Mouse (Mus musculus) stomach, embryonic 15.5 days (tissue): ENCODE measurements at regions not wholly inside any gene's neighbourhood (a gene's known extent, or its start where the extent isn't known, plus 50 kb on each side); places are given as distances from the start of the nearest gene placed in this dataset.

Source experiments
- ATAC-seq: fragments of 200-750 bp; cut with Nextera tagmentation; 2 replicates; pipeline ENCODE4 v1.8.0; 2017; ENCODE audit warnings: low read depth, moderate number of reproducible peaks, moderate TSS enrichment; ENCODE audit not compliant: insufficient read depth, low FRiP score
- H3K27ac ChIP-seq: fragments of 300-500 bp; sonication (generic); 2 replicates; pipeline ENCODE4 v1.5.1; 2015; ENCODE audit warnings: mild to moderate bottlenecking, inconsistent platforms
- H3K27me3 ChIP-seq: fragments of 300-500 bp; sonication (generic); replicated peaks from 2 replicates; pipeline ENCODE4 v1.6.1; 2015; ENCODE audit warnings: inconsistent platforms
- H3K36me3 ChIP-seq: fragments of 300-500 bp; sonication (generic); 2 replicates; pipeline ENCODE4 v1.6.1; 2015; ENCODE audit warnings: inconsistent platforms
- H3K4me1 ChIP-seq: fragments of 300-500 bp; sonication (generic); 2 replicates; pipeline ENCODE4 v1.6.1; 2015; ENCODE audit warnings: inconsistent platforms
- H3K4me2 ChIP-seq: fragments of 300-500 bp; sonication (generic); 2 replicates; pipeline ENCODE4 v1.6.1; 2015; ENCODE audit warnings: mild to moderate bottlenecking, inconsistent platforms
- H3K4me3 ChIP-seq: fragments of 300-500 bp; sonication (generic); replicated peaks from 2 replicates; pipeline ENCODE4 v1.5.1; 2015; ENCODE audit warnings: inconsistent platforms
- H3K9ac ChIP-seq: fragments of 300-500 bp; sonication (generic); 2 replicates; pipeline ENCODE4 v1.6.1; 2015; ENCODE audit warnings: inconsistent platforms
- H3K9me3 ChIP-seq: fragments of 300-500 bp; sonication (generic); 2 replicates; pipeline ENCODE4 v1.6.1; 2016; ENCODE audit warnings: inconsistent platforms
- WGBS: fragments of 180-500 bp; shearing (Covaris S2); methylation state at CpG from one replicate; pipeline ENCODE4 v1.1.7; 2015; 5-methylcytosine and 5-hydroxymethylcytosine counted together

GRCm38 (mm10) chr9:115468641-115469040 is 158.4 kb upstream of the Stt3b start:
- no peak overlapping the region for H3K4me2 ChIP-seq
- H3K9me3 ChIP-seq = no peaks in the 10 kb centered on the region
- no peaks in the 10 kb centered on the region for H3K27me3 ChIP-seq
- no peaks in the 10 kb centered on the region for H3K4me1 ChIP-seq
- H3K36me3 ChIP-seq = no peaks in the 10 kb centered on the region
- no peak for ATAC-seq
- H3K9ac ChIP-seq = no peak overlapping the region
- H3K27ac ChIP-seq = no peak overlapping the region
- WGBS = 84% methylated on average over 2 of the region's 2 CpGs
- H3K4me3 ChIP-seq = no peak overlapping the region

- no peaks in the 10 kb centered on the region for H3K36me3 ChIP-seq
- H3K4me1 ChIP-seq = no peaks in the 10 kb centered on the region
- H3K4me2 ChIP-seq = no peak overlapping the region
- H3K27ac ChIP-seq = no peak overlapping the region
- no peaks in the 10 kb centered on the region for H3K27me3 ChIP-seq
- H3K9ac ChIP-seq = no peak overlapping the region
- no peaks in the 10 kb centered on the region for H3K9me3 ChIP-seq
- no peak for ATAC-seq
- H3K4me3 ChIP-seq = no peak overlapping the region
- 84% methylated on average over 6 of the region's 6 CpGs for WGBS
Measured at GRCm38 (mm10) chr9:115471582-115471981, 161.4 kb upstream of the Stt3b start.

GRCm38 (mm10) chr9:115473037-115473436 is 162.8 kb upstream of the Stt3b start:
- no peak overlapping the region for H3K9ac ChIP-seq
- no peak overlapping the region for H3K4me3 ChIP-seq
- H3K27me3 ChIP-seq = no peaks in the 10 kb centered on the region
- no peaks in the 10 kb centered on the region for H3K36me3 ChIP-seq
- no peak for ATAC-seq
- 91% methylated on average over 3 of the region's 3 CpGs for WGBS
- H3K9me3 ChIP-seq = no peaks in the 10 kb centered on the region
- H3K27ac ChIP-seq = no peak overlapping the region
- no peaks in the 10 kb centered on the region for H3K4me1 ChIP-seq
- no peak overlapping the region for H3K4me2 ChIP-seq

- Histone ChIP-seq H3K4me2 (no peak overlapping the region), H3K4me3 (no peak overlapping the region), H3K27me3 (no peaks in the 10 kb centered on the region), H3K9me3 (no peaks in the 10 kb centered on the region), H3K27ac (no peak overlapping the region), H3K36me3 (no peaks in the 10 kb centered on the region), H3K9ac (no peak overlapping the region), H3K4me1 (no peaks in the 10 kb centered on the region)
- no peak for ATAC-seq
- 84% methylated on average over 5 of the region's 5 CpGs for WGBS
Measured at GRCm38 (mm10) chr9:115473847-115474246, 163.6 kb upstream of the Stt3b start.

- no peaks in the 10 kb centered on the region for H3K27me3 ChIP-seq
- no peak overlapping the region for H3K4me3 ChIP-seq
- H3K36me3 ChIP-seq = no peaks in the 10 kb centered on the region
- no peak for ATAC-seq
- WGBS = 86% methylated on average over 8 of the region's 8 CpGs
- H3K4me2 ChIP-seq = no peak overlapping the region
- H3K4me1 ChIP-seq = no peaks in the 10 kb centered on the region
- H3K27ac ChIP-seq = no peak overlapping the region
- H3K9me3 ChIP-seq = no peaks in the 10 kb centered on the region
- H3K9ac ChIP-seq = no peak overlapping the region
Measured at GRCm38 (mm10) chr9:115474342-115474741, 164.1 kb upstream of the Stt3b start.

- Histone ChIP-seq H3K4me3 (no peak overlapping the region), H3K4me1 (no peaks in the 10 kb centered on the region), H3K9ac (no peak overlapping the region), H3K27me3 (no peaks in the 10 kb centered on the region), H3K27ac (no peak overlapping the region), H3K9me3 (no peaks in the 10 kb centered on the region), H3K4me2 (no peak overlapping the region), H3K36me3 (no peaks in the 10 kb centered on the region)
- ATAC-seq = peak; percentile 33; the same call in 1 of the 2 replicates
- WGBS = 51% methylated on average over 17 of the region's 17 CpGs
Measured at GRCm38 (mm10) chr9:115476205-115476604, 166.0 kb upstream of the Stt3b start.

GRCm38 (mm10) chr9:115477556-115478220 is 167.5 kb upstream of the Stt3b start:
- H3K4me1 ChIP-seq = no peaks in the 10 kb centered on the region
- no peak overlapping the region for H3K4me2 ChIP-seq
- no peak overlapping the region for H3K9ac ChIP-seq
- H3K9me3 ChIP-seq = no peaks in the 10 kb centered on the region
- ATAC-seq = no peak
- H3K36me3 ChIP-seq = no peaks in the 10 kb centered on the region
- H3K27me3 ChIP-seq = no peaks in the 10 kb centered on the region
- WGBS = 79% methylated on average over 6 of the region's 6 CpGs
- H3K27ac ChIP-seq = no peak overlapping the region
- H3K4me3 ChIP-seq = no peak overlapping the region

- 48% methylated on average over 3 of the region's 3 CpGs for WGBS
- H3K4me3 ChIP-seq = no peak overlapping the region
- no peaks in the 10 kb centered on the region for H3K4me1 ChIP-seq
- H3K36me3 ChIP-seq = no peaks in the 10 kb centered on the region
- ATAC-seq = no peak
- no peaks in the 10 kb centered on the region for H3K27me3 ChIP-seq
- no peak overlapping the region for H3K4me2 ChIP-seq
- no peak overlapping the region for H3K27ac ChIP-seq
- H3K9ac ChIP-seq = no peak overlapping the region
- no peaks in the 10 kb centered on the region for H3K9me3 ChIP-seq
Measured at GRCm38 (mm10) chr9:115478946-115479345, 168.7 kb upstream of the Stt3b start.

GRCm38 (mm10) chr9:115481176-115481575 is 171.0 kb upstream of the Stt3b start:
- no peak overlapping the region for H3K4me3 ChIP-seq
- no peak overlapping the region for H3K9ac ChIP-seq
- no peaks in the 10 kb centered on the region for H3K36me3 ChIP-seq
- ATAC-seq = no peak
- no peaks in the 10 kb centered on the region for H3K4me1 ChIP-seq
- H3K4me2 ChIP-seq = no peak overlapping the region
- no peaks in the 10 kb centered on the region for H3K9me3 ChIP-seq
- 71% methylated on average over 5 of the region's 5 CpGs for WGBS
- no peaks in the 10 kb centered on the region for H3K27me3 ChIP-seq
- H3K27ac ChIP-seq = no peak overlapping the region

- Histone ChIP-seq H3K4me3 (no peak overlapping the region), H3K27ac (no peak overlapping the region), H3K9me3 (no peaks in the 10 kb centered on the region), H3K36me3 (no peaks in the 10 kb centered on the region), H3K27me3 (no peaks in the 10 kb centered on the region), H3K4me2 (no peak overlapping the region), H3K4me1 (no peaks in the 10 kb centered on the region), H3K9ac (no peak overlapping the region)
- 86% methylated on average over 7 of the region's 7 CpGs for WGBS
- no peak for ATAC-seq
Measured at GRCm38 (mm10) chr9:115483024-115483423, 172.8 kb upstream of the Stt3b start.

- Histone ChIP-seq H3K36me3 (no peaks in the 10 kb centered on the region), H3K27me3 (no peaks in the 10 kb centered on the region), H3K4me1 (no peaks in the 10 kb centered on the region), H3K9me3 (no peaks in the 10 kb centered on the region), H3K4me2 (no peak overlapping the region), H3K4me3 (no peak overlapping the region), H3K27ac (no peak overlapping the region), H3K9ac (no peak overlapping the region)
- WGBS = 44% methylated on average over 2 of the region's 2 CpGs
- ATAC-seq = no peak
Measured at GRCm38 (mm10) chr9:115483721-115484120, 173.5 kb upstream of the Stt3b start.

GRCm38 (mm10) chr9:115484408-115484807 is 174.2 kb upstream of the Stt3b start:
- no peaks in the 10 kb centered on the region for H3K4me1 ChIP-seq
- H3K27ac ChIP-seq = no peak overlapping the region
- WGBS = 70% methylated on average over 1 of the region's 1 CpGs
- no peak overlapping the region for H3K9ac ChIP-seq
- H3K27me3 ChIP-seq = no peaks in the 10 kb centered on the region
- no peaks in the 10 kb centered on the region for H3K36me3 ChIP-seq
- H3K4me2 ChIP-seq = no peak overlapping the region
- H3K4me3 ChIP-seq = no peak overlapping the region
- no peaks in the 10 kb centered on the region for H3K9me3 ChIP-seq
- no peak for ATAC-seq

GRCm38 (mm10) chr9:115485219-115485618 is 175.0 kb upstream of the Stt3b start:
- Histone ChIP-seq H3K27ac (no peak overlapping the region), H3K4me2 (no peak overlapping the region), H3K9me3 (no peaks in the 10 kb centered on the region), H3K4me3 (no peak overlapping the region), H3K4me1 (no peaks in the 10 kb centered on the region), H3K27me3 (no peaks in the 10 kb centered on the region), H3K9ac (no peak overlapping the region), H3K36me3 (no peaks in the 10 kb centered on the region)
- 87% methylated on average over 4 of the region's 4 CpGs for WGBS
- ATAC-seq = no peak
